Mouse (Mus musculus) spleen, adult 2 months (tissue): ENCODE results near the gene Nav2.

Experiments
- CTCF ChIP-seq: fragments of 200-500 bp; IDR thresholded peaks from 2 replicates; pipeline ENCODE4 v1.5.1; 2011; ENCODE audit warnings: mild to moderate bottlenecking, inconsistent platforms; ENCODE audit not compliant: insufficient read depth, insufficient read length, insufficient replicate concordance; ENCODE audit errors: extremely low read depth
- POLR2A ChIP-seq: fragments of 200-500 bp; IDR thresholded peaks from 2 replicates; pipeline ENCODE4 v1.6.1; 2011; ENCODE audit warnings: low read depth, low read length, inconsistent platforms

DNA sequence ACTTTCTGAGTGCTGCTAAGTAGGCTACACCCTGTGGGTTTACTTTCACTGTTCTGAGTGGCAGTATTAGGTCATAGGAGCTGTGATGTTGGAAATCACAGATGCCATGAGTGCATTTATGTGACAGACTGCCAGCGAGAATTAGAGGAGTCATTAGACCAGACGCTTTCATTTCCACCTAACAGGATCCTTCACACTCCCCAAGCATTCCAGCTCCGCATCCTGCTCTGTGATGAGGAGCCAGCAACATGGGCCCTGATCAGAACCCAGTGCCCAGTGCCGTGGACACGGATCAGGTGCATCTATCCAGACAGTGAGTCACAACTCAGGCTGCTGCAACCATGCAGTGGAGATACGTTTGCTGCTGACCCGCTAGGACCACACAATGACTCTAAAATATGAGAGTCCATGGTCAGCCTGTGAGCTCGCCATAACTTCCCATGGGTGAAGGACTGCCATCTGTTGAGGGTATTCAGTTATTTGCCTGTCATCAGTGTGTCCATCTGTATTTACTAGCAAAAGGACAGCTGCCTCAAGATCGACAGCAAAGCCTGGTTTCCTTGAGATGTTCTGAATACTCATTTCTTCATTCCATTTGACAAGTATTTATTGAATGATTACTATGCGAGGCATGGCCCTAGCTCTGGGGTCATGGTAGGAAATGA is 461.4 kb downstream of the Nav2 start:
- TF ChIP-seq POLR2A (no peak), CTCF (no peak)
